Mouse (Mus musculus) NIH3T3 (cell line): ENCODE measurements around the gene Dennd2a.
"Not testable (repeated sequence)": the region's sequence is repeated elsewhere in the genome, so short reads cannot be mapped to it uniquely, and the experiment has no call there.

Source experiments
- DNase-seq: peaks from one replicate; pipeline ENCODE4 v3.0.0-alpha.2; 2012; ENCODE audit warnings: low read depth

The Dennd2a gene

GRCm38 (mm10) chr6:39419851-39420721, 137.6 kb downstream of the Dennd2a start, which contains the start of gene Mkrn1:
Gene Mkrn1, minus strand, starts transcription at chr6:39420462.
- DNase-seq: peak; percentile 77

GRCm38 (mm10) chr6:39419386-39419850, 138.2 kb downstream of the Dennd2a start:
- peak; percentile 56 for DNase-seq

DNA sequence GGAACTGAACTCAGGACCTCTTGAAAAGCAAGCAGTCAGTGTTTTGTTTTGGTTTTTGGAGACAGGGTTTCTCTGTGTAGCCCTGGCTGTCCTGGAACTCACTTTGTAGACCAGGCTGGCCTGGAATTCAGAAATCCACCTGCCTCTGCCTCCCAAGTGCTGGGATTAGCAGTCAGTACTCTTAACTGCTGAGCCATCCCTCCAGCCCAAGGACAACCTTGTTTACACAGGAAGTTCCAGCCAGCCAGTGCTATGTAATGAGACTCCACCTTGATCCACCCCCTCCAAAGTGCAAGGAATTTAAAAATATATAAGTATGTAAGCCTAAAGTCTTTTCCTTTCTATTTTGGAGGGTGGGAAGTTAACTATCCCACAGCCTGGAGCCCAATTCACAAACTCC, 141.0 kb downstream of the Dennd2a start:
- not testable (repeated sequence) for DNase-seq

- peak; percentile 84 for DNase-seq
Observed at GRCm38 (mm10) chr6:39415762-39416161, 141.9 kb downstream of the Dennd2a start.

DNA sequence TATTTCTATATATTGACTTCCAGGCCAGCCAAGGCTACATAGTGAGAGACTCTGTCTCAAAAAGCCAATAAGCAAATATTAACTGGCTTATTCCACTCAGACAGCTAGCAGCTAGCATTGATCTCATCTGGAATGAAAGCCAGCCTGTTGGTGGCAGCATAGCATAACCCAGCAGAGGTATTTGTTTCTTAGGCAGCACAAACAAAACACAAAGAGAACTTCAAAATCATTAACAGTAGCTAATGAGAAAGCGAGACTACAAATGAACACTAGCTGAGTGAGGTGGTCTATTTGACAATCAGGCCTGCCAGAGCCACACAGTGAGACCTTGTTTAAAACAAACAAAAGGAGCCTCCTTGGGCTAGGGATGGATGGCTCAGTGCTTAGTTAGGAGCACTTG, 143.6 kb downstream of the Dennd2a start:
- DNase-seq: peak; percentile 46
